Mouse (Mus musculus) C3H10T1/2 (cell line): ENCODE measurements around the gene Trmt11. TPM values are rescaled to one million over a fixed set of nuclear protein-coding genes. Genes with fewer than 3 reads are reported as not detected.

Experiments used
- polyA plus RNA-seq, 2 experiments: library from polyadenylated mRNA; unstranded; fragments of >200 nt; fragmentation: generic; extraction: Trizol; gene quantifications; one replicate each; pipeline ENCODE4 v1.2.1; 2012; ENCODE audit warnings: missing spikeins in 2 of 2

The Trmt11 gene
- 1 to 10 TPM in 1 of 2 experiments, under 1 TPM in 1; 0.26 to 1.7 TPM for polyA plus RNA-seq

DNA sequence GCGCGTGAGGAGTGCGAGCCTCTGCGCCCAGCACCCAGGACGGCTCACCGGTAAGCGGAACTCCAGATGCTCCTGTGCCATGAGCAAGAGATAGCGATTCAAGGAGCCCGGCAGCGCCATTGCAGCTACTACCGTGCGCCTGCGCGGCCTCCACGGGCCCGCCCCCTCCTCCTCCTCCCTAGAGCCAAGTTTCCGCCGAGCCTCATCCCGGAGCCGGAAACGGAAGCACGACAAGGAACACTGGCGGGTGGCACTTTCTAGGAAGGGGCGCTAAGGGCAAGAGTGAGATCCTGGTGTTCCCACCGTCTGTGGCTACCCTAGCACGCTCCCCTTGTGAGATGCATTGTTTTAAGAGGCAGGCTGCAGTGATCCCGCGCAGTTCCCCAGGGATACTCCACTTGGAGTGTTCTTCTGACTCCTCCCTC, at the start of gene Trmt11:
Gene Trmt11 (minus strand): TSS at position 208 of the 425 bp plus-strand sequence.

DNA sequence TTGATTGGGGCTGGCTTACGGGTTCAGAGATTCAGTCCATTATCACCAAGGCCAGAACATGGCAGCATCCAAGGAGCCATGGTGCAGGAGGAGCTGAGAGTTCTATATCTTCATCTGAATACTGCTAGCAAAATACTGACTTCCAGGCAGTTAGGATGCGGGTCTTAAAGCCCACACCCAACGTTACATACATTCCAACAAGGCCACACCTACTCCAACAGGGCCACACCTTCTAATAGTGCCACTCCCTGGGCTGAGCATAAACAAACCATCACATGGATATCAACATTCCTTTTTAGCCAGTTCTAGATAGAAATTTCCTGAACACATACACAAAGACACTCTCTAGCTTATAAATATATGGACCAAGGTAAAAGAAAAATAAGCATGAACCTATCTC, 29.0 kb upstream of the Trmt11 start, which contains the start of gene Hint3:
Gene Hint3 (minus strand): TSS at position 120 of the 400 bp plus-strand sequence.

Other genes with a start within 250 kb of the Trmt11 start
- gene Hint3, start 28.9 kb upstream of the Trmt11 start, polyA plus RNA-seq, result 10 to 100 TPM in 1 of 2 experiments, 1 to 10 TPM in 1; 7.1 to 18.0 TPM
- 1 to 10 TPM in 1 of 2 experiments, under 1 TPM in 1; 0.62 to 1.7 TPM for gene Ncoa7, start 202.6 kb upstream of the Trmt11 start, polyA plus RNA-seq
- gene Hey2, start 242.1 kb upstream of the Trmt11 start, polyA plus RNA-seq, result not detected